Comparison of ENCODE assay signal across 29 mouse cellular contexts in genomic region chr3:138335566-138335965, GRCm38 (mm10). TPM values are rescaled to one million over a fixed set of nuclear protein-coding genes. Genes with fewer than 3 reads are reported as not detected.
DNase-seq lines count a peak whose midpoint lies in the region; ATAC-seq and TF ChIP-seq lines count a peak whose summit lies in the region.
"Had no signal": no experiment of that assay in that cellular context is flagged by ENCODE, and none has a peak within 500 bp of the region (broad histone marks: within the 10 kb centered on the region; RNA-seq: fewer than 3 reads in every experiment).

No protein-coding gene starts in this region.

- H3K27ac ChIP-seq in heart, embryonic 13.5 days (replicated peaks), result 0 out of 2 replicates have a peak overlapping the region, but pooled peaks have one; percentile 2
- no peak overlapping the region for H3K27ac ChIP-seq in heart, embryonic 10.5 days
- no peak overlapping the region for H3K27ac ChIP-seq in liver, adult 2 months (replicated peaks; ENCODE audit: insufficient read depth, low read depth, low read length)
- H3K27ac ChIP-seq in liver, embryonic 12.5 days, result no peak overlapping the region
- no peak overlapping the region for H3K27ac ChIP-seq in liver, postnatal 0 days (ENCODE audit: low read depth)
- no peak overlapping the region for H3K27ac ChIP-seq in liver, embryonic 11.5 days (ENCODE audit: low read depth, low read length)
- H3K27ac ChIP-seq in cerebellum, adult 2 months (ENCODE audit: insufficient read depth, low read length), result no peak overlapping the region

- ATAC-seq in heart, embryonic 13.5 days (ENCODE audit: extremely low read depth, insufficient number of reproducible peaks, low FRiP score, low TSS enrichment), result no peak
- ATAC-seq in liver, embryonic 12.5 days, result no peak
- no peak for ATAC-seq in liver, postnatal 0 days
- ATAC-seq in liver, embryonic 11.5 days (replicated peaks; ENCODE audit: low FRiP score), result no peak
- ATAC-seq: activated CD4-positive, CD25-positive, alpha-beta regulatory T cell, adult 4 months; CD4-positive, CD25-positive, alpha-beta regulatory T cell, adult 4 months; Patski had no signal

- H3K4me3 ChIP-seq in heart, embryonic 13.5 days, result no peak overlapping the region
- H3K4me3 ChIP-seq in heart, embryonic 10.5 days, result no peak overlapping the region
- no peak overlapping the region for H3K4me3 ChIP-seq in liver, adult 2 months (ENCODE audit: insufficient read depth, low read depth, low read length)
- no peak overlapping the region for H3K4me3 ChIP-seq in liver, embryonic 12.5 days
- H3K4me3 ChIP-seq in liver, postnatal 0 days (ENCODE audit: low read depth, low read length), result no peak overlapping the region
- H3K4me3 ChIP-seq in liver, embryonic 11.5 days (ENCODE audit: low read depth, low read length), result no peak overlapping the region
- no peak overlapping the region for H3K4me3 ChIP-seq in cerebellum, adult 2 months (replicated peaks; ENCODE audit: insufficient read depth, low read depth, low read length)

- H3K4me1 ChIP-seq in heart, embryonic 13.5 days, result peaks cover 15% of the 10 kb centered on the region
- H3K4me1 ChIP-seq in heart, embryonic 10.5 days, result peaks cover 9% of the 10 kb centered on the region
- H3K4me1 ChIP-seq in liver, adult 2 months (ENCODE audit: control insufficient read depth, insufficient read depth, low read length), result peaks cover 6% of the 10 kb centered on the region
- no peaks in the 10 kb centered on the region for H3K4me1 ChIP-seq in liver, embryonic 12.5 days
- no peaks in the 10 kb centered on the region for H3K4me1 ChIP-seq in liver, postnatal 0 days (ENCODE audit: insufficient read depth)
- no peaks in the 10 kb centered on the region for H3K4me1 ChIP-seq in liver, embryonic 11.5 days (replicated peaks; ENCODE audit: control insufficient read depth, insufficient read depth, low read length)
- no peaks in the 10 kb centered on the region for H3K4me1 ChIP-seq in cerebellum, adult 2 months (ENCODE audit: control insufficient read depth, insufficient read depth, low read length)

- no peaks in the 10 kb centered on the region for H3K36me3 ChIP-seq in heart, embryonic 13.5 days
- H3K36me3 ChIP-seq in heart, embryonic 10.5 days, result no peaks in the 10 kb centered on the region
- no peaks in the 10 kb centered on the region for H3K36me3 ChIP-seq in liver, adult 2 months (ENCODE audit: control insufficient read depth, insufficient read depth, low read length)
- H3K36me3 ChIP-seq in liver, embryonic 12.5 days, result no peaks in the 10 kb centered on the region
- H3K36me3 ChIP-seq in liver, postnatal 0 days (replicated peaks; ENCODE audit: insufficient read depth, low read length), result no peaks in the 10 kb centered on the region
- no peaks in the 10 kb centered on the region for H3K36me3 ChIP-seq in liver, embryonic 11.5 days (ENCODE audit: control insufficient read depth, insufficient read depth, low read length)
- H3K36me3 ChIP-seq: G1E had no signal

- no peak overlapping the region for H3K4me2 ChIP-seq in heart, embryonic 13.5 days
- no peak overlapping the region for H3K4me2 ChIP-seq in liver, embryonic 12.5 days
- no peak overlapping the region for H3K4me2 ChIP-seq in liver, postnatal 0 days (ENCODE audit: low read depth, low read length)
- no peak overlapping the region for H3K4me2 ChIP-seq in liver, embryonic 11.5 days

- DNase-seq in heart, embryonic 10.5 days (ENCODE audit: low spot score), result no peak
- peak; percentile 93 for DNase-seq in liver, adult 2 months (ENCODE audit: extremely low read depth, low read depth, low spot score)
- no peak for DNase-seq in liver, postnatal 0 days
- no peak for DNase-seq in liver, embryonic 11.5 days (ENCODE audit: low spot score)
- peak; percentile 21 for DNase-seq in 416B (ENCODE audit: low read depth)
- DNase-seq in cerebellum, adult 2 months, result no peak
- DNase-seq: adrenal gland, adult 2 months; adrenal gland, adult 8-10 months; adrenal gland, postnatal 10 days; adrenal gland, postnatal 14 days; adrenal gland, postnatal 25 days; adrenal gland, postnatal 36 days; B cell, adult 2 months; cerebellum, adult 11 months; cerebellum, adult 11-12 months; cerebellum, adult 18-20 months had no signal

- H3K27me3 ChIP-seq in heart, embryonic 13.5 days (replicated peaks), result no peaks in the 10 kb centered on the region
- no peaks in the 10 kb centered on the region for H3K27me3 ChIP-seq in heart, embryonic 10.5 days (ENCODE audit: insufficient read depth, poor library complexity, severe bottlenecking)
- no peaks in the 10 kb centered on the region for H3K27me3 ChIP-seq in liver, adult 2 months (ENCODE audit: control insufficient read depth, insufficient read depth, low read length)
- H3K27me3 ChIP-seq in liver, embryonic 12.5 days (replicated peaks), result no peaks in the 10 kb centered on the region
- no peaks in the 10 kb centered on the region for H3K27me3 ChIP-seq in liver, postnatal 0 days (ENCODE audit: insufficient read depth, low read length)
- H3K27me3 ChIP-seq in liver, embryonic 11.5 days (replicated peaks; ENCODE audit: control insufficient read depth, insufficient read depth, low read length), result no peaks in the 10 kb centered on the region
- no peaks in the 10 kb centered on the region for H3K27me3 ChIP-seq in cerebellum, adult 2 months (ENCODE audit: control insufficient read depth, insufficient read depth, low read length)
- H3K27me3 ChIP-seq: CH12.LX, Patski had no signal

- WGBS in heart, embryonic 13.5 days, result 70% methylated on average over 1 of the region's 1 CpGs
- 92% methylated on average over 1 of the region's 1 CpGs for WGBS in heart, embryonic 10.5 days
- 40% methylated on average over 1 of the region's 1 CpGs for WGBS in liver, adult 2 months
- WGBS in liver, embryonic 12.5 days (ENCODE audit: insufficient replicate concordance), result 65% methylated on average over 1 of the region's 1 CpGs
- WGBS in liver, postnatal 0 days (ENCODE audit: insufficient replicate concordance), result 50% methylated on average over 1 of the region's 1 CpGs
- 89% methylated on average over 1 of the region's 1 CpGs for WGBS in liver, embryonic 11.5 days
- WGBS in cerebellum, adult 2 months, result 98% methylated on average over 1 of the region's 1 CpGs

- no peaks in the 10 kb centered on the region for H3K79me2 ChIP-seq in liver, adult 2 months (ENCODE audit: control insufficient read depth, insufficient read depth, low read length)

- TF ChIP-seq POLR2A in liver, adult 2 months (IDR thresholded peaks at IDR 0.05; ENCODE audit: extremely low read depth, insufficient read depth, low read length), result no peak
- TF ChIP-seq POLR2A in cerebellum, adult 2 months (IDR thresholded peaks at IDR 0.05; ENCODE audit: borderline replicate concordance, insufficient read depth, low read length), result no peak

- H3K9ac ChIP-seq in heart, embryonic 13.5 days, result no peak overlapping the region
- no peak overlapping the region for H3K9ac ChIP-seq in liver, adult 2 months (ENCODE audit: low read depth, low read length)
- no peak overlapping the region for H3K9ac ChIP-seq in liver, embryonic 12.5 days
- no peak overlapping the region for H3K9ac ChIP-seq in liver, postnatal 0 days (replicated peaks)
- no peak overlapping the region for H3K9ac ChIP-seq in liver, embryonic 11.5 days (ENCODE audit: low read depth, low read length)

- peak; percentile 8; the same call in 1 of the 2 replicates for TF ChIP-seq EP300 in liver, postnatal 0 days (IDR thresholded peaks at IDR 0.05; ENCODE audit: low read depth)

- H3K9me3 ChIP-seq in heart, embryonic 13.5 days, result no peaks in the 10 kb centered on the region
- H3K9me3 ChIP-seq in heart, embryonic 10.5 days, result no peaks in the 10 kb centered on the region
- no peaks in the 10 kb centered on the region for H3K9me3 ChIP-seq in liver, embryonic 12.5 days (replicated peaks)
- no peaks in the 10 kb centered on the region for H3K9me3 ChIP-seq in liver, postnatal 0 days (ENCODE audit: low read length)
- no peaks in the 10 kb centered on the region for H3K9me3 ChIP-seq in liver, embryonic 11.5 days (ENCODE audit: control insufficient read depth, low read length)
- H3K9me3 ChIP-seq: G1E had no signal

- no peak for TF ChIP-seq CTCF in liver, adult 2 months (IDR thresholded peaks at IDR 0.05; ENCODE audit: low read depth, low read length)
- TF ChIP-seq CTCF in liver, postnatal 0 days (IDR thresholded peaks at IDR 0.05; ENCODE audit: low read depth), result no peak
- TF ChIP-seq CTCF in cerebellum, adult 2 months (IDR thresholded peaks at IDR 0.05; ENCODE audit: borderline replicate concordance, insufficient read depth, low read depth, low read length), result no peak

RNA-seq across cellular contexts. Expression of gene Adh6b, which starts 6.0 kb away (rescaled TPM):
- 3.3 and 3.6 TPM in 2 replicates for polyA plus RNA-seq in heart, embryonic 13.5 days (2015; fragmentation: Nextera tagmentation; extraction: Ambion mirVana)
- 1.7 and 2.9 TPM in 2 replicates for polyA plus RNA-seq in heart, embryonic 10.5 days (2016; fragmentation: Nextera tagmentation; extraction: Ambion mirVana)
- total RNA-seq in liver, adult 2 months (2014; rRNA removed), result 0.07 TPM in 1 of 2 replicates, not detected in the other
- 0.06 TPM in 2 replicates for polyA plus RNA-seq in liver, adult 2 months (2012; rRNA removed)
- 0.41 and 0.68 TPM in 2 replicates for polyA plus RNA-seq in liver, embryonic 12.5 days (2016; fragmentation: Nextera tagmentation; extraction: Ambion mirVana)
- 0.18 and 0.20 TPM in 2 replicates for polyA plus RNA-seq in liver, postnatal 0 days (2015; fragmentation: Nextera tagmentation; extraction: Ambion mirVana)
- 0.89 and 0.90 TPM in 2 replicates for polyA plus RNA-seq in liver, embryonic 11.5 days (2014; fragmentation: Nextera tagmentation; extraction: Ambion mirVana)
- not detected in 2 replicates for polyA plus RNA-seq in cerebellum, adult 2 months (2012; rRNA removed)
- total RNA-seq: adrenal gland, postnatal 25 days; CH12.LX; ES-E14; MEL had no signal
- polyA plus RNA-seq: activated CD4-positive, CD25-positive, alpha-beta regulatory T cell, adult 4 months; adrenal gland, adult 2 months; C2C12; CD4-positive, CD25-positive, alpha-beta regulatory T cell, adult 4 months; G1E had no signal

RNA-seq across cellular contexts. Expression of gene Adh6a, which starts 22.5 kb away (rescaled TPM):
- 0.08 TPM in 1 of 2 replicates, not detected in the other for polyA plus RNA-seq in heart, embryonic 13.5 days (2015; fragmentation: Nextera tagmentation; extraction: Ambion mirVana)
- 0.17 TPM in 1 of 2 replicates, not detected in the other for polyA plus RNA-seq in heart, embryonic 10.5 days (2016; fragmentation: Nextera tagmentation; extraction: Ambion mirVana)
- total RNA-seq in liver, adult 2 months (2014; rRNA removed), result not detected in 2 replicates
- polyA plus RNA-seq in liver, adult 2 months (2012; rRNA removed), result not detected in 2 replicates
- polyA plus RNA-seq in liver, embryonic 12.5 days (2016; fragmentation: Nextera tagmentation; extraction: Ambion mirVana), result not detected in 2 replicates
- not detected in 2 replicates for polyA plus RNA-seq in liver, postnatal 0 days (2015; fragmentation: Nextera tagmentation; extraction: Ambion mirVana)
- not detected in 2 replicates for polyA plus RNA-seq in liver, embryonic 11.5 days (2014; fragmentation: Nextera tagmentation; extraction: Ambion mirVana)
- not detected in 2 replicates for polyA plus RNA-seq in cerebellum, adult 2 months (2012; rRNA removed)
- total RNA-seq: adrenal gland, adult 18-20 months; adrenal gland, adult 2 months; adrenal gland, adult 8-10 months; adrenal gland, postnatal 14 days; adrenal gland, postnatal 25 days; adrenal gland, postnatal 36 days; adrenal gland, postnatal 4 days; CH12.LX; ES-E14; MEL had no signal
- polyA plus RNA-seq: activated CD4-positive, CD25-positive, alpha-beta regulatory T cell, adult 4 months; adrenal gland, adult 2 months; brain, embryonic 14.5 days; C2C12; CD4-positive, CD25-positive, alpha-beta regulatory T cell, adult 4 months; G1E had no signal

Comparison
In these comparisons a context has a peak if more than half of its experiments do, and no peak if none do; other contexts are left out.
1. DNase-seq: peak in liver, adult 2 months (single experiment) and 416B (single experiment); none in heart, embryonic 10.5 days (single experiment), liver, postnatal 0 days (single experiment), liver, embryonic 11.5 days (single experiment) and cerebellum, adult 2 months (0 of 2).